Mouse (Mus musculus): ENCODE measurements around the gene Txlnb. TPM values are rescaled to one million over a fixed set of nuclear protein-coding genes. Genes with fewer than 3 reads are reported as not detected.
A peak's percentile ranks its signal among the peaks of the same experiment; 100 is the strongest.
"Not testable (repeated sequence)": the region's sequence is repeated elsewhere in the genome, so short reads cannot be mapped to it uniquely, and the experiment has no call there.

Gene Txlnb
- polyA plus RNA-seq, 1 experiment from 2014 or later: 5.8 TPM

DNA sequence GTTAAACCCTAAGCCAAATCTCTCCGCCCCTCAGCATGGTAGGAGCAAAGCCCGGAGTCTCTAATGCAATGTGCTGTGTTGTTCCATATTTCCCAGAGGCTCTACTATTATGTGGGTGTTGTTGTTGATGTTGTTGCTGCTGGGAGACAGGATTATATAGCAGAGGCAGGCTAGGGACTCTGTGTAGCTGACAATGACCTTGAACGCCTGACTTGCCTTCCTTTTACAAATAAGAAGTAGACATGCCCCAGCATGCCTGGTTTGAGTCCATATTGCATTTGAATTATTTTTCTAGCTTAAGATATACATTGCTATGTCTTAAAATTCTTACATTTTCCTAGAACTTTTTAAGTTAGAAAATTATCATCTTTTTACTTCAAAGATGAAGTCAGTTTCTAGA lies 1.7 kb downstream of the Txlnb start:
- Histone ChIP-seq H3K36me3 (ENCODE audit: control insufficient read depth, insufficient read depth, low read length) (no peaks in the 10 kb centered on the region), H3K9me3 (ENCODE audit: control insufficient read depth, low read length) (no peaks in the 10 kb centered on the region), H3K4me1 (ENCODE audit: control insufficient read depth, insufficient read depth, low read length) (peaks cover 8% of the 10 kb centered on the region; the same call in 1 of the 2 replicates), H3K9ac (ENCODE audit: low read length) (no peak overlapping the region), H3K4me3 (ENCODE audit: low read depth, low read length) (no peak overlapping the region), H3K4me2 (peak overlapping the region; percentile 46; the same call in 1 of the 2 replicates), H3K27me3 (ENCODE audit: control insufficient read depth, insufficient read depth, low read length) (no peaks in the 10 kb centered on the region), H3K27ac (ENCODE audit: low read depth, low read length) (no peak overlapping the region)
- no peak for ATAC-seq (ENCODE audit: low FRiP score)
- WGBS: 80% methylated on average over 3 of the region's 3 CpGs
- DNase-seq (ENCODE audit: low spot score, missing footprints): no peak

GRCm38 (mm10) chr10:17801788-17802187 lies 5.8 kb downstream of the Txlnb start:
- H3K4me1 ChIP-seq (ENCODE audit: control insufficient read depth, insufficient read depth, low read length): peaks cover 2% of the 10 kb centered on the region; the same call in 1 of the 2 replicates
- no peaks in the 10 kb centered on the region for H3K27me3 ChIP-seq (ENCODE audit: control insufficient read depth, insufficient read depth, low read length)
- H3K9ac ChIP-seq (ENCODE audit: low read length): no peak overlapping the region
- no peak overlapping the region for H3K4me2 ChIP-seq
- no peaks in the 10 kb centered on the region for H3K36me3 ChIP-seq (ENCODE audit: control insufficient read depth, insufficient read depth, low read length)
- H3K9me3 ChIP-seq (ENCODE audit: control insufficient read depth, low read length): no peaks in the 10 kb centered on the region
- H3K4me3 ChIP-seq (ENCODE audit: low read depth, low read length): no peak overlapping the region
- no peak for ATAC-seq (ENCODE audit: low FRiP score)
- 80% methylated on average over 2 of the region's 2 CpGs for WGBS
- DNase-seq (ENCODE audit: low spot score, missing footprints): no peak
- H3K27ac ChIP-seq (ENCODE audit: low read depth, low read length): no peak overlapping the region

DNA sequence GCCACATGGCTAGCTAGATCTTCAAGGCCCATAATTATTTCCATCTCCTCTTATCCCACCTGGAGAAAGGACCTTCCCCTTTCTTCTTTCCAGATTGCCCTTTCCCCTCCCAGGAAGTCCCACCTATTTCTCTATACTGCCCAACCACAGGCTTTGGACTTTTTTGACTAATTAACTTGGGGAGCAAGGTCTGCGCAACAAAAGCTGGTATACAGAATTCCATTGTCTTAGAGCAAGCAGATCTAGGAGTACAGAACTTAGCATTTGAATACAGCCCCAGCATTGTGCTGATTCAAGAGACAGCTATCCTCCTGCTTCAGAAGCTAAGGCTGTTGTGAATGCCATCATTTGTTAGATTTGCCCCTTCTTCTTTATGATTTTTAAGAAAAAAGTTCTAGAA lies 12.5 kb downstream of the Txlnb start:
- DNase-seq (ENCODE audit: low spot score, missing footprints) (no peak), ATAC-seq (ENCODE audit: low FRiP score) (no peak)
- no peaks in the 10 kb centered on the region for H3K4me1 ChIP-seq (ENCODE audit: control insufficient read depth, insufficient read depth, low read length)
- no peak overlapping the region for H3K4me3 ChIP-seq (ENCODE audit: low read depth, low read length)
- 95% methylated on average over 1 of the region's 1 CpGs for WGBS
- H3K4me2 ChIP-seq: no peak overlapping the region
- no peaks in the 10 kb centered on the region for H3K27me3 ChIP-seq (ENCODE audit: control insufficient read depth, insufficient read depth, low read length)
- no peaks in the 10 kb centered on the region for H3K9me3 ChIP-seq (ENCODE audit: control insufficient read depth, low read length)
- no peak overlapping the region for H3K9ac ChIP-seq (ENCODE audit: low read length)
- H3K27ac ChIP-seq (ENCODE audit: low read depth, low read length): no peak overlapping the region
- H3K36me3 ChIP-seq (ENCODE audit: control insufficient read depth, insufficient read depth, low read length): no peaks in the 10 kb centered on the region

DNA sequence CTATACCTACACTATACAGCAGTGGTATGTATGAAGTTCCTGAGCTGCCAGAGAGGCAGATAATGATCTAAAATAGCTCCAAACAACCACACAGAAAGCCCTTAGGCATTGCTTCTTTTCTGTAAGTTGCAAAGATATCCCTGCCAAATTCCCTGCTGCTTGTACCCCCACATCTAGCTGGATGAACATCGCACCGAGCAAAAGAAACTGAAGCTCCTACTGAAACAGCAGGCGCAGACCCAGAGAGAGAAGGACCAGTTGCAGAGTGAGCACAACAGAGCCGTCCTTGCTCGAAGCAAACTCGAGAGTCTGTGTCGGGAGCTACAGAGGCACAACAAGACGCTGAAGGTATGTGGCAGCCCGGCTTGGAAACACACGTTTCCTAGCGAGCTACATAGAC lies 19.0 kb downstream of the Txlnb start:
- H3K36me3 ChIP-seq (ENCODE audit: control insufficient read depth, insufficient read depth, low read length): no peaks in the 10 kb centered on the region
- 85% methylated on average over 11 of the region's 11 CpGs for WGBS
- no peaks in the 10 kb centered on the region for H3K4me1 ChIP-seq (ENCODE audit: control insufficient read depth, insufficient read depth, low read length)
- H3K4me3 ChIP-seq (ENCODE audit: low read depth, low read length): no peak overlapping the region
- H3K9me3 ChIP-seq (ENCODE audit: control insufficient read depth, low read length): peaks cover 4% of the 10 kb centered on the region; the same call in 1 of the 2 replicates
- no peak for ATAC-seq (ENCODE audit: low FRiP score)
- DNase-seq (ENCODE audit: low spot score, missing footprints): no peak
- no peak overlapping the region for H3K9ac ChIP-seq (ENCODE audit: low read length)
- no peaks in the 10 kb centered on the region for H3K27me3 ChIP-seq (ENCODE audit: control insufficient read depth, insufficient read depth, low read length)
- H3K27ac ChIP-seq (ENCODE audit: low read depth, low read length): no peak overlapping the region
- no peak overlapping the region for H3K4me2 ChIP-seq

GRCm38 (mm10) chr10:17820422-17820821 lies 24.4 kb downstream of the Txlnb start:
- WGBS: 83% methylated on average over 7 of the region's 7 CpGs
- not testable (repeated sequence) for ATAC-seq (ENCODE audit: low FRiP score); H3K4me2 ChIP-seq; H3K9me3 ChIP-seq (ENCODE audit: control insufficient read depth, low read length); H3K9ac ChIP-seq (ENCODE audit: low read length); DNase-seq (ENCODE audit: low spot score, missing footprints); H3K4me3 ChIP-seq (ENCODE audit: low read depth, low read length); H3K27ac ChIP-seq (ENCODE audit: low read depth, low read length); H3K27me3 ChIP-seq (ENCODE audit: control insufficient read depth, insufficient read depth, low read length); H3K36me3 ChIP-seq (ENCODE audit: control insufficient read depth, insufficient read depth, low read length); H3K4me1 ChIP-seq (ENCODE audit: control insufficient read depth, insufficient read depth, low read length)

DNA sequence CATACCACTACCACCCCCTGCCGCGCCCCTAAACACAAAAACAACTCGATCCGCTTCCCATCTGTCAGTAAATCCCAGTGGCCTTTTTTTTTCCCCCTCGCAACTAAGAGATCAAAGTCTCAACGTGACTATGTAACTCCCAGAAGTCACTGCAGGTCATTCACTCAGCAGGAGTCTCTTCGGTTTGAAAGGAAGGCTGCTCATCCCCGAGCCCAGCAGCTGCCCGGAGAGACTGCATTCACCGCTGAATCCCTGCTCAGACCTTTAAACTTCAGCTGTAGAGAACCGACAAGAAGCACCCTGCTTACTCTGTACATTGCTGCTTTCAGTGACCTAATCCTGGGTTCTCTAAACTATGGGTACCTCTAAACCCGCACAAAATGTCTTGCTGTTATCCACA lies 31.4 kb downstream of the Txlnb start:
- Histone ChIP-seq H3K4me2 (peak overlapping the region; percentile 33), H3K27ac (ENCODE audit: low read depth, low read length) (peak overlapping the region; percentile 62), H3K27me3 (ENCODE audit: control insufficient read depth, insufficient read depth, low read length) (no peaks in the 10 kb centered on the region), H3K9ac (ENCODE audit: low read length) (no peak overlapping the region), H3K4me1 (ENCODE audit: control insufficient read depth, insufficient read depth, low read length) (peaks cover 26% of the 10 kb centered on the region), H3K4me3 (ENCODE audit: low read depth, low read length) (no peak overlapping the region), H3K9me3 (ENCODE audit: control insufficient read depth, low read length) (no peaks in the 10 kb centered on the region), H3K36me3 (ENCODE audit: control insufficient read depth, insufficient read depth, low read length) (no peaks in the 10 kb centered on the region)
- DNase-seq (ENCODE audit: low spot score, missing footprints) (peak; percentile 93), ATAC-seq (ENCODE audit: low FRiP score) (peak; percentile 67)
- under 1% methylated on average over 12 of the region's 12 CpGs for WGBS

DNA sequence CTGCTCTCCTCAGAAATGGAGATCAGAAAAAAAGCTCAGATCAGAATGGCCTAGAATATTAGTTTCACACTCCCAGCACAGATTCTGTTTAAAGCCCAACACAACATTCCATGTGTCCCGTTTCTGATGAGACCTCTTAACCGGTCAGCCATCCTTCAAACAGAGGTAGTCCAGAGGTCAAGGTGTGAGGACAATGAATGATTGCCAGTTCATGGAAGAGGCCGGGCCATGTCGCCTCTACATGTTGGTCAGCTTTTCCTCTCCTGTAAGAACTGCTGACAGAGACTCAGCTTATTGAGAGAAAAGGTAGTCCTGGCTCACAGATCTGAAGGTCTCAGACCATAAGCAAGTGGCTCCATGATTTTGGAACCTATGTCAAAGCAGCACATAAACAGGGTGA lies 33.2 kb downstream of the Txlnb start:
- 90% methylated on average over 4 of the region's 4 CpGs for WGBS
- DNase-seq (ENCODE audit: low spot score, missing footprints) (no peak), ATAC-seq (ENCODE audit: low FRiP score) (no peak)
- Histone ChIP-seq H3K9me3 (ENCODE audit: control insufficient read depth, low read length) (no peaks in the 10 kb centered on the region), H3K4me1 (ENCODE audit: control insufficient read depth, insufficient read depth, low read length) (peaks cover 26% of the 10 kb centered on the region), H3K27ac (ENCODE audit: low read depth, low read length) (no peak overlapping the region), H3K9ac (ENCODE audit: low read length) (no peak overlapping the region), H3K27me3 (ENCODE audit: control insufficient read depth, insufficient read depth, low read length) (no peaks in the 10 kb centered on the region), H3K4me3 (ENCODE audit: low read depth, low read length) (no peak overlapping the region), H3K36me3 (ENCODE audit: control insufficient read depth, insufficient read depth, low read length) (no peaks in the 10 kb centered on the region), H3K4me2 (no peak overlapping the region)

- ATAC-seq (ENCODE audit: low FRiP score) (peak; percentile 80), DNase-seq (ENCODE audit: low spot score, missing footprints) (peak; percentile 90)
- Histone ChIP-seq H3K36me3 (ENCODE audit: control insufficient read depth, insufficient read depth, low read length) (no peaks in the 10 kb centered on the region), H3K4me1 (ENCODE audit: control insufficient read depth, insufficient read depth, low read length) (peaks cover 26% of the 10 kb centered on the region), H3K9me3 (ENCODE audit: control insufficient read depth, low read length) (no peaks in the 10 kb centered on the region), H3K4me2 (no peak overlapping the region), H3K27me3 (ENCODE audit: control insufficient read depth, insufficient read depth, low read length) (no peaks in the 10 kb centered on the region), H3K27ac (ENCODE audit: low read depth, low read length) (peak overlapping the region; percentile 40; the same call in 1 of the 2 replicates), H3K4me3 (ENCODE audit: low read depth, low read length) (no peak overlapping the region), H3K9ac (ENCODE audit: low read length) (no peak overlapping the region)
- whole genome bisulfite sequencing: 9% methylated on average over 3 of the region's 3 CpGs
These were observed 35.0 kb downstream of the Txlnb start for GRCm38 (mm10) chr10:17831041-17831440.

DNA sequence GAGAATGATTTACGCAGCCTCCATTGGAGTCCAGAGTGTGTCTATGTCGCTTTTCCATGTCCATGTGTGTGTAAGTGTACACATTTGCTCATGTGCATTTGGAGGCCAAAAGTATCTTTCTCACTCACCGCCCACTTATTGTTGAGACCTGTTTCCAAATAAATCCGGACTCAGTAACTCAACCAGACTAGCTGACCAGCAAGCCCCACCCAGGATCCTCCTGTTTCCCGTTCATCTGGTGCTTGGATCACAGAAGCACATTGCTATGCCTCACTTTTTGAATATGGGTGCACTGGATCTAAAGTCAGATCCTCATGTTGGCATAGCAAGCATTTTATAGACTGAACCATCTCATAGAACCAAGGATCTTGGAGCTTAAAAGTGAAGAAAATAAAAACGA lies 39.0 kb downstream of the Txlnb start:
- H3K36me3 ChIP-seq (ENCODE audit: control insufficient read depth, insufficient read depth, low read length): no peaks in the 10 kb centered on the region

GRCm38 (mm10) chr10:17836275-17836674 lies 40.2 kb downstream of the Txlnb start:
- 97% methylated on average over 1 of the region's 1 CpGs for WGBS

More for the DNA sequence above, 39.0 kb downstream of the Txlnb start:
- Histone ChIP-seq H3K9me3 (ENCODE audit: control insufficient read depth, low read length) (no peaks in the 10 kb centered on the region), H3K4me2 (no peak overlapping the region), H3K4me1 (ENCODE audit: control insufficient read depth, insufficient read depth, low read length) (peaks cover 16% of the 10 kb centered on the region), H3K9ac (ENCODE audit: low read length) (no peak overlapping the region), H3K4me3 (ENCODE audit: low read depth, low read length) (no peak overlapping the region), H3K27ac (ENCODE audit: low read depth, low read length) (no peak overlapping the region), H3K27me3 (ENCODE audit: control insufficient read depth, insufficient read depth, low read length) (no peaks in the 10 kb centered on the region)
- ATAC-seq (ENCODE audit: low FRiP score): no peak
- WGBS: 89% methylated on average over 6 of the region's 6 CpGs
- DNase-seq (ENCODE audit: low spot score, missing footprints): no peak

More at GRCm38 (mm10) chr10:17836275-17836674, 40.2 kb downstream of the Txlnb start:
- Histone ChIP-seq H3K27me3 (ENCODE audit: control insufficient read depth, insufficient read depth, low read length) (no peaks in the 10 kb centered on the region), H3K27ac (ENCODE audit: low read depth, low read length) (no peak overlapping the region), H3K4me2 (no peak overlapping the region), H3K9ac (ENCODE audit: low read length) (no peak overlapping the region), H3K36me3 (ENCODE audit: control insufficient read depth, insufficient read depth, low read length) (no peaks in the 10 kb centered on the region), H3K4me1 (ENCODE audit: control insufficient read depth, insufficient read depth, low read length) (peaks cover 9% of the 10 kb centered on the region), H3K4me3 (ENCODE audit: low read depth, low read length) (no peak overlapping the region), H3K9me3 (ENCODE audit: control insufficient read depth, low read length) (no peaks in the 10 kb centered on the region)
- no peak for DNase-seq (ENCODE audit: low spot score, missing footprints)
- ATAC-seq (ENCODE audit: low FRiP score): no peak
